Mouse (Mus musculus): ENCODE results near the gene Phgr1. TPM values are rescaled to one million over a fixed set of nuclear protein-coding genes. Genes with fewer than 3 reads are reported as not detected.

Gene Phgr1
- polyA plus RNA-seq (2016; fragmentation: Nextera tagmentation; extraction: Ambion mirVana) = not detected in 2 replicates

- Histone ChIP-seq H3K27ac (no peak within 1 kb of the TSS), H3K4me2 (replicated peaks) (no peak within 1 kb of the TSS), H3K27me3 (no peaks in the 10 kb centered on the region), H3K4me1 (no peaks in the 10 kb centered on the region), H3K36me3 (no peaks in the 10 kb centered on the region), H3K9me3 (no peaks in the 10 kb centered on the region), H3K4me3 (no peak within 1 kb of the TSS), H3K9ac (no peak within 1 kb of the TSS)
- WGBS = 80% methylated on average over 6 of the region's 6 CpGs
- ATAC-seq (ENCODE audit: insufficient number of reproducible peaks, insufficient read depth, low FRiP score, low TSS enrichment) = no peak
Observed at GRCm38 (mm10) chr2:118772158-118772874, at the start of gene Phgr1. TSS of gene Phgr1 (plus strand) at chr2:118772769.

GRCm38 (mm10) chr2:118723693-118724486 is 48.7 kb upstream of the Phgr1 start:
- Histone ChIP-seq H3K27ac (no peak overlapping the region), H3K27me3 (peaks cover 29% of the 10 kb centered on the region), H3K4me1 (peaks cover 10% of the 10 kb centered on the region), H3K4me3 (no peak overlapping the region), H3K9ac (no peak overlapping the region), H3K9me3 (no peaks in the 10 kb centered on the region), H3K4me2 (replicated peaks) (no peak overlapping the region), H3K36me3 (no peaks in the 10 kb centered on the region)
- no peak for ATAC-seq (ENCODE audit: insufficient number of reproducible peaks, insufficient read depth, low FRiP score, low TSS enrichment)
- 84% methylated on average over 15 of the region's 15 CpGs for WGBS

DNA sequence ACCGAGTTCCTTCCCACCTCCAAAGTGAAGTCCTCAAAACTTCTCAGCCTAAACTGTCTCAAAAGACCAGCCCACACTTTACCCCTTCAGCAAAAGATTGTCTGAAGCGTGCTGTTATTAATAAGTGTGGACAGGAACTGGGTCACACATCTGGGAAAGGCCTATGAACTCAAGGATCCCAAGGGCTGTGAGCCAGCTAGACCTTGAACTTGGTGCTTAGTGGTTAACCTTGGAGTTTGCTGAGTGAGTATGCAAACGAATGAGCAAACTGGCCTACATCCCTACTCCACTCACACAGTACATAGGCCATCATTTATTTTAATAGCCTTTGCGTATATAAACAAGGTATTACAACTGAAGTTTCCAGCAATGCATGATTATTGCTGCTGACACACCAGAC is 47.1 kb upstream of the Phgr1 start:
- no peak overlapping the region for H3K4me3 ChIP-seq
- ATAC-seq (ENCODE audit: insufficient number of reproducible peaks, insufficient read depth, low FRiP score, low TSS enrichment) = no peak
- H3K9ac ChIP-seq = no peak overlapping the region
- H3K27ac ChIP-seq = no peak overlapping the region
- H3K4me2 ChIP-seq (replicated peaks) = no peak overlapping the region
- peaks cover 16% of the 10 kb centered on the region for H3K4me1 ChIP-seq
- no peaks in the 10 kb centered on the region for H3K9me3 ChIP-seq
- WGBS = 82% methylated on average over 4 of the region's 4 CpGs
- H3K27me3 ChIP-seq = peaks cover 30% of the 10 kb centered on the region
- H3K36me3 ChIP-seq = no peaks in the 10 kb centered on the region

DNA sequence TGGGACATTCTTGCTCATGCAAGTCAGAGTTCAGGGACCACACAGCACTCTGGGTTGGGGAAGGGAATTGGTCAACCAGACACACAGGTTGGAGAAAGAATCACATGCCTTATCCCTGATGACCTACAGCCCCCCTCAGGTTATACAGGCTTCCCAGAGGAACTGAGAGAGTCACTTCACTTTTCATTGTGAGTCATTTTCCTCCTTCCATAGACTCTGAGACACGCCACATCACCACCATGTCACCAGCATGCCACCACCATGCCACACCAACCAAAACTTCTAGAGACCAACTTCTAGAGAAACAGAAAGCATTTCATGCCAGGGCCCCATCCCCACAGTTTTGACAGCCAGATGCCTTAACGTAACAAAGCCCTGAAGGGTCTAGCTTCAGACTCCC is 45.7 kb upstream of the Phgr1 start:
- WGBS = 85% methylated on average over 2 of the region's 2 CpGs
- ATAC-seq (ENCODE audit: insufficient number of reproducible peaks, insufficient read depth, low FRiP score, low TSS enrichment) = no peak
- no peak overlapping the region for H3K4me2 ChIP-seq (replicated peaks)

DNA sequence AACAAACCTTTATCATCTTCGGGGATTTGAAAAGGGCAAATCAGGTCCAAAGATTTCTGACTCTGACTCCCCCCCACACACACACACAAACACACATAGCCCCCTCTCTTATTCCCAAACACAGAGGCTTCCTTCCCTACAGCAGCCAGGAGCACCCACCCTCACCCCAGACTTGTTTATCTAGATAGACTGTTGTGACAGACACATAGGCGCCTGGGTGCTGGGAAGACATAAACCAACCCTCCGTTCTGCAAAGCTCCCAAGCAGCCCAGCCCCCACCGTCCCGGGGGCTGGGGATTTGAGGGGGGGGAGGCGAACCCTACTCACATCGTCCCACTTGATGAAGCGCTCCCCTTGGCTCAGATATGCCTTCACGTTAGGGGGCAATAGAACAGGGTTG is 44.7 kb upstream of the Phgr1 start:
- 20% methylated on average over 9 of the region's 9 CpGs for WGBS
- no peak overlapping the region for H3K9ac ChIP-seq
- H3K4me1 ChIP-seq = peaks cover 17% of the 10 kb centered on the region
- no peak overlapping the region for H3K4me2 ChIP-seq (replicated peaks)
- H3K36me3 ChIP-seq = no peaks in the 10 kb centered on the region
- no peaks in the 10 kb centered on the region for H3K9me3 ChIP-seq
- H3K27me3 ChIP-seq = peaks cover 39% of the 10 kb centered on the region
- no peak for ATAC-seq (ENCODE audit: insufficient number of reproducible peaks, insufficient read depth, low FRiP score, low TSS enrichment)
- no peak overlapping the region for H3K4me3 ChIP-seq
- no peak overlapping the region for H3K27ac ChIP-seq

More for the DNA sequence above, 45.7 kb upstream of the Phgr1 start:
- Histone ChIP-seq H3K36me3 (no peaks in the 10 kb centered on the region), H3K27ac (no peak overlapping the region), H3K9ac (no peak overlapping the region), H3K4me1 (peaks cover 17% of the 10 kb centered on the region), H3K4me3 (no peak overlapping the region), H3K27me3 (peaks cover 38% of the 10 kb centered on the region), H3K9me3 (no peaks in the 10 kb centered on the region)

- Histone ChIP-seq H3K36me3 (no peaks in the 10 kb centered on the region), H3K9me3 (no peaks in the 10 kb centered on the region), H3K4me2 (replicated peaks) (no peak within 1 kb of the TSS), H3K9ac (no peak within 1 kb of the TSS), H3K27ac (no peak within 1 kb of the TSS), H3K4me1 (peaks cover 17% of the 10 kb centered on the region), H3K27me3 (peaks cover 40% of the 10 kb centered on the region), H3K4me3 (no peak within 1 kb of the TSS)
- 9% methylated on average over 7 of the region's 7 CpGs for WGBS
- no peak; the same call in 1 of the 2 replicates for ATAC-seq (ENCODE audit: insufficient number of reproducible peaks, insufficient read depth, low FRiP score, low TSS enrichment)
Observed at GRCm38 (mm10) chr2:118728337-118728736, 44.2 kb upstream of the Phgr1 start, which contains the start of gene Plcb2. TSS of gene Plcb2 (minus strand) at chr2:118728438.

- H3K4me1 ChIP-seq = peaks cover 17% of the 10 kb centered on the region
- no peak for ATAC-seq (ENCODE audit: insufficient number of reproducible peaks, insufficient read depth, low FRiP score, low TSS enrichment)
- H3K27ac ChIP-seq = no peak overlapping the region
- H3K27me3 ChIP-seq = peaks cover 38% of the 10 kb centered on the region
- H3K9ac ChIP-seq = no peak overlapping the region
- H3K4me2 ChIP-seq (replicated peaks) = no peak overlapping the region
- no peak overlapping the region for H3K4me3 ChIP-seq
- H3K9me3 ChIP-seq = no peaks in the 10 kb centered on the region
- 51% methylated on average over 4 of the region's 4 CpGs for WGBS
- H3K36me3 ChIP-seq = no peaks in the 10 kb centered on the region
Observed at GRCm38 (mm10) chr2:118729194-118729593, 43.4 kb upstream of the Phgr1 start.

GRCm38 (mm10) chr2:118729816-118730621 is 42.5 kb upstream of the Phgr1 start:
- WGBS = 24% methylated on average over 8 of the region's 8 CpGs
- H3K4me1 ChIP-seq = peaks cover 17% of the 10 kb centered on the region
- no peak overlapping the region for H3K4me3 ChIP-seq
- no peak overlapping the region for H3K27ac ChIP-seq
- no peak for ATAC-seq (ENCODE audit: insufficient number of reproducible peaks, insufficient read depth, low FRiP score, low TSS enrichment)
- no peak overlapping the region for H3K9ac ChIP-seq
- no peaks in the 10 kb centered on the region for H3K9me3 ChIP-seq
- no peaks in the 10 kb centered on the region for H3K36me3 ChIP-seq
- peaks cover 35% of the 10 kb centered on the region for H3K27me3 ChIP-seq
- H3K4me2 ChIP-seq (replicated peaks) = no peak overlapping the region

DNA sequence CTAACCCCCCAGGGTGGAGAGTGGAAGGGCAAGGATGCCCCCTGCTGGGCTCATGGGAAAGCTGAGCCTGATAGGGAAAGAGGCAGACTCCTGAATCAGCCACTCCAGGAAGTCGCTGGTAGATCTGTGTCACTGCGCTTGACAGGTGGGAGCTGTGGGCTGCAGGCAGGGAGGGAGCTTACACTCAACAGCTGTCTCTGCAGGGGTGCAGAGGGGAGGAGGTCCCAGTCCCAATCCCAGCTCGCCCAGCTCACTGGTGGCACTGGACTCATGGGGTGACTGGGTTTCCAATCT is 42.0 kb upstream of the Phgr1 start:
- H3K9ac ChIP-seq = no peak overlapping the region
- peaks cover 35% of the 10 kb centered on the region for H3K27me3 ChIP-seq
- 12% methylated on average over 3 of the region's 3 CpGs for WGBS
- H3K4me2 ChIP-seq (replicated peaks) = no peak overlapping the region
- H3K36me3 ChIP-seq = no peaks in the 10 kb centered on the region
- no peaks in the 10 kb centered on the region for H3K9me3 ChIP-seq
- H3K4me3 ChIP-seq = no peak overlapping the region
- no peak for ATAC-seq (ENCODE audit: insufficient number of reproducible peaks, insufficient read depth, low FRiP score, low TSS enrichment)
- peaks cover 17% of the 10 kb centered on the region for H3K4me1 ChIP-seq
- no peak overlapping the region for H3K27ac ChIP-seq

GRCm38 (mm10) chr2:118731981-118732380 is 40.6 kb upstream of the Phgr1 start:
- H3K4me3 ChIP-seq = no peak overlapping the region
- peaks cover 17% of the 10 kb centered on the region for H3K4me1 ChIP-seq
- H3K36me3 ChIP-seq = no peaks in the 10 kb centered on the region
- H3K4me2 ChIP-seq (replicated peaks) = no peak overlapping the region
- H3K27me3 ChIP-seq = peaks cover 34% of the 10 kb centered on the region
- ATAC-seq (ENCODE audit: insufficient number of reproducible peaks, insufficient read depth, low FRiP score, low TSS enrichment) = no peak
- no peak overlapping the region for H3K27ac ChIP-seq
- 78% methylated on average over 5 of the region's 5 CpGs for WGBS
- no peaks in the 10 kb centered on the region for H3K9me3 ChIP-seq
- no peak overlapping the region for H3K9ac ChIP-seq

DNA sequence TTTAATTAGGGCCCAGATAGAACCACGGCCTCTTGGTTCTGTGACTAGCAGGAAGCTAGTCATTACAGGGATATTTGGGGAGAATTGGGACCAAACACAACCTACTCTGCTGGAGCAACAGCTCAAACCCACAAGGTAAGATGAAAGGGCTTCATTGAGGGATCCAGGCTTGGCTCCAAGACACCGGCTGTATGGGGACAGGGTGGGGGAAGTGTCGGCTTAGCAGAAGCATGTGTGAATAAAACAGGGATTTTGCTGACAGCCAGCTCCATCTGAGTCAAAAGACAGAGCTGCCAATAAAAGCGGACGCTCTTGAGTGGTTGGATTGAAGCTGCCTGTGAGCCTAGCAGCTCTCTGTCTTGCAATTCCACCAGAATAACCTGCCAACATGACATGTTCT is 39.2 kb upstream of the Phgr1 start:
- Histone ChIP-seq H3K4me1 (peaks cover 12% of the 10 kb centered on the region), H3K9me3 (no peaks in the 10 kb centered on the region), H3K4me3 (no peak overlapping the region), H3K9ac (no peak overlapping the region), H3K4me2 (replicated peaks) (no peak overlapping the region), H3K27ac (no peak overlapping the region), H3K27me3 (peaks cover 23% of the 10 kb centered on the region), H3K36me3 (no peaks in the 10 kb centered on the region)
- WGBS = 59% methylated on average over 5 of the region's 5 CpGs
- ATAC-seq (ENCODE audit: insufficient number of reproducible peaks, insufficient read depth, low FRiP score, low TSS enrichment) = no peak
